Mouse (Mus musculus) heart, adult 2 months (tissue): ENCODE data around the gene Ppt2.

Experiments used
- CTCF ChIP-seq: fragments of 200-600 bp; IDR thresholded peaks from 2 replicates; pipeline ENCODE4 v1.8.1; 2022; ENCODE audit warnings: antibody characterized with exemption, mild to moderate bottlenecking, moderate library complexity
- EP300 ChIP-seq: fragments of 200-500 bp; IDR thresholded peaks from 2 replicates; pipeline ENCODE4 v1.6.1; 2011; ENCODE audit warnings: low read depth, low read length, control low read depth; ENCODE audit not compliant: insufficient read depth

DNA sequence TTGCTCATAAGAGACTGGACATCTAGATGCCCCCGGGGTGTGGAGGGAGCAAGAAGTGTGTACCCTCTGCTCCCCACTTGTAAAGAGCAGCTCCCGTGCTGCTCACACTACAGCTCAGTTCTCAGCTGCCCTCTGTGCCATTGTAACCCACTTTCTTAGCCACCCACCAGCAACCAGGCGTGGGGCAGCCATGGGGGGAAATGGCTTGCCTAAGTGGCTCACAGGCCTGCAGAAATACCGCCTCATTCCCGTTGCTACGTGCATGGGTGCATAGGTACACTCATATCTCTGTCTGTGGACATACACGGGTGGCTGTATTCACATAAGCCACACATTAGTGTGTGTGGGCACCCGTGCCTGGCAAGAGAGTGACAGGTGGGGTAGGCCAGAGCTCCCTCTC lies 34.7 kb upstream of the Ppt2 start:
- TF ChIP-seq CTCF (no peak), EP300 (no peak)
